Mouse (Mus musculus) kidney, adult 2 months (tissue): ENCODE results near the gene Tfpi.

Experiments used
- CTCF ChIP-seq: fragments of 200-500 bp; conservative IDR thresholded peaks from 2 replicates; pipeline ENCODE4 v1.5.1; 2011; ENCODE audit warnings: low read depth, mild to moderate bottlenecking, control low read depth, low read length, moderate library complexity, mixed read lengths; ENCODE audit not compliant: insufficient read depth, insufficient read length
- POLR2A ChIP-seq: fragments of 200-500 bp; IDR thresholded peaks from one replicate; pipeline ENCODE4 v1.6.1; 2011; ENCODE audit warnings: low read depth, low read length, control low read depth

GRCm38 (mm10) chr2:84525047-84525446 lies 48.5 kb upstream of the Tfpi start:
- TF ChIP-seq CTCF = no peak
- no peak for TF ChIP-seq POLR2A
